Mouse (Mus musculus) embryonic facial prominence, embryonic 14.5 days (tissue): ENCODE data around the gene Ada. TPM values are rescaled to one million over a fixed set of nuclear protein-coding genes. Genes with fewer than 3 reads are reported as not detected.
A peak's percentile ranks its signal among the peaks of the same experiment; 100 is the strongest.

Source experiments
- ATAC-seq: fragments of 200-750 bp; cut with Nextera tagmentation; 2 replicates; pipeline ENCODE4 v1.8.0; 2017; ENCODE audit warnings: low read depth, moderate number of reproducible peaks, moderate TSS enrichment
- DNase-seq: peaks from one replicate; pipeline ENCODE4 v3.0.0-alpha.2; 2015; ENCODE audit warnings: low spot score
- H3K27ac ChIP-seq: fragments of 300-500 bp; sonication (generic); replicated peaks from 2 replicates; pipeline ENCODE4 v1.5.1; 2014; ENCODE audit warnings: low read depth, mild to moderate bottlenecking, low read length, moderate library complexity
- H3K27me3 ChIP-seq: fragments of 300-500 bp; sonication (generic); replicated peaks from 2 replicates; pipeline ENCODE4 v1.6.1; 2014; ENCODE audit warnings: low read length; ENCODE audit not compliant: control insufficient read depth, insufficient read depth
- H3K36me3 ChIP-seq: fragments of 300-500 bp; sonication (generic); 2 replicates; pipeline ENCODE4 v1.6.1; 2014; ENCODE audit warnings: low read length, mixed read lengths; ENCODE audit not compliant: control insufficient read depth, insufficient read depth
- H3K4me1 ChIP-seq: fragments of 300-500 bp; sonication (generic); 2 replicates; pipeline ENCODE4 v1.6.1; 2014; ENCODE audit warnings: antibody characterized with exemption, low read length; ENCODE audit not compliant: control insufficient read depth, insufficient read depth
- H3K4me2 ChIP-seq: fragments of 300-500 bp; sonication (generic); 2 replicates; pipeline ENCODE4 v1.6.1; 2014; ENCODE audit warnings: low read depth, mild to moderate bottlenecking, low read length, moderate library complexity, mixed read lengths
- H3K4me3 ChIP-seq: fragments of 300-500 bp; sonication (generic); 2 replicates; pipeline ENCODE4 v1.5.1; 2014; ENCODE audit warnings: low read depth, mild to moderate bottlenecking, low read length
- H3K9ac ChIP-seq: fragments of 300-500 bp; sonication (generic); 2 replicates; pipeline ENCODE4 v1.6.1; 2014; ENCODE audit warnings: low read depth, mild to moderate bottlenecking, low read length, moderate library complexity, mixed read lengths
- H3K9me3 ChIP-seq: fragments of 300-500 bp; sonication (generic); 2 replicates; pipeline ENCODE4 v1.6.1; 2016; ENCODE audit warnings: low read length; ENCODE audit not compliant: control insufficient read depth
- WGBS: fragments of 180-500 bp; shearing (Covaris S2); extraction: QIAGEN DNeasy Blood & Tissue Kit; methylation state at CpG from one replicate; pipeline ENCODE4 v1.1.7; 2014; 5-methylcytosine and 5-hydroxymethylcytosine counted together
- polyA plus RNA-seq: library from polyadenylated mRNA; unstranded; fragments of >200 nt; fragmentation: Nextera tagmentation; extraction: Ambion mirVana; gene quantifications from 2 replicates; pipeline ENCODE4 v1.2.1, GENCODE M21; 2014

Gene Ada
- 7.2 and 10.4 TPM in 2 replicates for polyA plus RNA-seq

GRCm38 (mm10) chr2:163749647-163750611, at the start of gene Ada:
TSS of gene Ada (minus strand) at chr2:163750239.
- Histone ChIP-seq H3K9ac (peak within 1 kb of the TSS; percentile 70), H3K4me2 (peak within 1 kb of the TSS; percentile 98), H3K4me3 (peak within 1 kb of the TSS; percentile 65), H3K4me1 (0 out of 2 replicates have a peak, but pooled peaks cover 8% of the 10 kb centered on the region), H3K27ac (no peak within 1 kb of the TSS), H3K9me3 (no peaks in the 10 kb centered on the region), H3K27me3 (peaks cover 9% of the 10 kb centered on the region; the same call in 1 of the 2 replicates), H3K36me3 (no peaks in the 10 kb centered on the region)
- DNase-seq = peak; percentile 76
- ATAC-seq = peak; percentile 62
- under 1% methylated on average over 35 of the region's 57 CpGs for WGBS

GRCm38 (mm10) chr2:163798411-163798810, 48.4 kb upstream of the Ada start:
- Histone ChIP-seq H3K9ac (no peak overlapping the region), H3K9me3 (no peaks in the 10 kb centered on the region), H3K4me1 (peaks cover 10% of the 10 kb centered on the region; the same call in 1 of the 2 replicates), H3K27ac (peak overlapping the region; percentile 22; the same call in 1 of the 2 replicates), H3K36me3 (no peaks in the 10 kb centered on the region), H3K4me2 (no peak overlapping the region), H3K4me3 (no peak overlapping the region), H3K27me3 (no peaks in the 10 kb centered on the region)
- DNase-seq (peak; percentile 65), ATAC-seq (no peak)
- 44% methylated on average over 7 of the region's 7 CpGs for WGBS

- Histone ChIP-seq H3K27me3 (no peaks in the 10 kb centered on the region), H3K4me3 (no peak overlapping the region), H3K9me3 (no peaks in the 10 kb centered on the region), H3K27ac (no peak overlapping the region), H3K9ac (no peak overlapping the region), H3K4me1 (no peaks in the 10 kb centered on the region), H3K4me2 (no peak overlapping the region), H3K36me3 (no peaks in the 10 kb centered on the region)
- ATAC-seq = no peak
- 74% methylated on average over 4 of the region's 4 CpGs for WGBS
- DNase-seq = peak; percentile 65
Measured at GRCm38 (mm10) chr2:163788484-163788883, 38.4 kb upstream of the Ada start.

GRCm38 (mm10) chr2:163787709-163788108, 37.7 kb upstream of the Ada start:
- Histone ChIP-seq H3K27ac (no peak overlapping the region), H3K36me3 (no peaks in the 10 kb centered on the region), H3K4me2 (no peak overlapping the region), H3K9me3 (no peaks in the 10 kb centered on the region), H3K4me1 (no peaks in the 10 kb centered on the region), H3K9ac (no peak overlapping the region), H3K27me3 (no peaks in the 10 kb centered on the region), H3K4me3 (no peak overlapping the region)
- 58% methylated on average over 3 of the region's 3 CpGs for WGBS
- DNase-seq (peak; percentile 68), ATAC-seq (no peak)

- Histone ChIP-seq H3K4me1 (no peaks in the 10 kb centered on the region), H3K9me3 (no peaks in the 10 kb centered on the region), H3K27me3 (no peaks in the 10 kb centered on the region), H3K27ac (no peak overlapping the region), H3K4me2 (no peak overlapping the region), H3K9ac (no peak overlapping the region), H3K4me3 (no peak overlapping the region), H3K36me3 (no peaks in the 10 kb centered on the region)
- 71% methylated on average over 6 of the region's 6 CpGs for WGBS
- no peak for ATAC-seq
- DNase-seq = no peak
Measured at GRCm38 (mm10) chr2:163787086-163787485, 37.0 kb upstream of the Ada start.

- Histone ChIP-seq H3K9me3 (no peaks in the 10 kb centered on the region), H3K4me2 (no peak overlapping the region), H3K27ac (no peak overlapping the region), H3K27me3 (no peaks in the 10 kb centered on the region), H3K36me3 (no peaks in the 10 kb centered on the region), H3K4me3 (no peak overlapping the region), H3K4me1 (no peaks in the 10 kb centered on the region), H3K9ac (no peak overlapping the region)
- ATAC-seq (no peak), DNase-seq (no peak)
- WGBS = 58% methylated on average over 4 of the region's 4 CpGs
Measured at GRCm38 (mm10) chr2:163783901-163784300, 33.9 kb upstream of the Ada start.

- ATAC-seq (no peak), DNase-seq (no peak)
- no peaks in the 10 kb centered on the region for H3K9me3 ChIP-seq
- H3K27me3 ChIP-seq = no peaks in the 10 kb centered on the region
- H3K4me2 ChIP-seq = no peak overlapping the region
- no peaks in the 10 kb centered on the region for H3K36me3 ChIP-seq
- WGBS = 83% methylated on average over 6 of the region's 6 CpGs
- H3K4me3 ChIP-seq = no peak overlapping the region
- no peak overlapping the region for H3K9ac ChIP-seq
- no peaks in the 10 kb centered on the region for H3K4me1 ChIP-seq
- H3K27ac ChIP-seq = no peak overlapping the region
Measured at GRCm38 (mm10) chr2:163783368-163783767, 33.3 kb upstream of the Ada start.

- WGBS = 62% methylated on average over 4 of the region's 4 CpGs
- no peak for DNase-seq
Measured at GRCm38 (mm10) chr2:163778896-163779295, 28.9 kb upstream of the Ada start.

More at GRCm38 (mm10) chr2:163778896-163779295, 28.9 kb upstream of the Ada start:
- no peak overlapping the region for H3K4me3 ChIP-seq
- no peak; the same call in 1 of the 2 replicates for ATAC-seq
- no peaks in the 10 kb centered on the region for H3K36me3 ChIP-seq
- H3K4me2 ChIP-seq = no peak overlapping the region
- no peaks in the 10 kb centered on the region for H3K9me3 ChIP-seq
- no peak overlapping the region for H3K27ac ChIP-seq
- H3K9ac ChIP-seq = no peak overlapping the region
- no peaks in the 10 kb centered on the region for H3K4me1 ChIP-seq
- peaks cover 5% of the 10 kb centered on the region; the same call in 1 of the 2 replicates for H3K27me3 ChIP-seq
